Mouse (Mus musculus) c-Kit-positive CD71-positive TER-119-positive erythroid progenitor cells, embryonic 14.5 days (primary cell): ENCODE measurements around the gene Rab3ip.

ENCODE experiments used
- DNase-seq: peaks from one replicate; pipeline ENCODE4 v3.0.0-alpha.2; 2013; ENCODE audit warnings: low spot score

Rab3ip gene

DNA sequence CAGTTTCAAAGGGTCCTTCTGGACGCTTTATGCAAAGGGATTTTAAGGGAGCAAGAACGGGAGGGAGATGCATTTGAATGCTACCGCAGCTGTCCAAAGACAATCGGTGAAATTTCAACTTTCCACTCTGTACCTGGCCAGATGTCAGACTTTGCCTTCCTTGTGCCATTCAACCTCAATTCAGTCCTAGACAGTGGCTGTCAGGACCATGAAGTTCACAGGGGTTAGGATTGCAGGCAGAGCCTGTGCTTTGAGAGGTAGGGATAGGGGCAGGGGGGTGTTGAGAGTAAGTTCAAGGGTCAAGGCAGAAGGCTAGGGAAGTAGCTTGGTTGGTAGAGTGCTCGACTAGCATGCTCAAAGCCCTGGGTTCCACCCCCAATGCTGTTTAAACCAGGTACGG lies 79.8 kb downstream of the Rab3ip start:
- no peak for DNase-seq
